Mouse (Mus musculus) ES-E14 (cell line): Measurements from ENCODE around the gene Osbpl10. TPM values are rescaled to one million over a fixed set of nuclear protein-coding genes. Genes with fewer than 3 reads are reported as not detected.

Experiments
- DNase-seq: peaks from one replicate; pipeline ENCODE4 v3.0.0-alpha.2; 2013; ENCODE audit warnings: low read depth, low spot score
- H3K27ac ChIP-seq: 2 replicates; pipeline ENCODE4 v1.5.1; 2012; ENCODE audit warnings: low read depth, mild to moderate bottlenecking, low read length, moderate library complexity, mixed read lengths; ENCODE audit not compliant: poor library complexity, insufficient read depth, severe bottlenecking
- H3K36me3 ChIP-seq: 2 replicates; pipeline ENCODE4 v1.6.1; 2012; ENCODE audit warnings: mild to moderate bottlenecking, low read length, moderate library complexity, mixed read lengths; ENCODE audit not compliant: control insufficient read depth, poor library complexity, insufficient read depth, severe bottlenecking
- H3K4me1 ChIP-seq, 2 experiments: fragments of 150-350 bp in 1 of 2; sonication (generic) in 1 of 2; 2 replicates each; pipeline ENCODE4 v1.6.1; 2012; ENCODE audit warnings: low read length in 2 of 2, mild to moderate bottlenecking in 1 of 2, mixed read lengths in 1 of 2; ENCODE audit not compliant: control insufficient read depth in 2 of 2, insufficient read depth in 2 of 2, poor library complexity in 1 of 2
- H3K4me3 ChIP-seq, 2 experiments: fragments of 150-350 bp in 1 of 2; sonication (generic) in 1 of 2; 2 replicates each; pipeline ENCODE4 v1.5.1; 2012; ENCODE audit warnings: low read length in 2 of 2, low read depth in 1 of 2, mild to moderate bottlenecking in 1 of 2, mixed read lengths in 1 of 2; ENCODE audit not compliant: insufficient read depth in 1 of 2, poor library complexity in 1 of 2, severe bottlenecking in 1 of 2
- H3K9ac ChIP-seq: 2 replicates; pipeline ENCODE4 v1.6.1; 2012; ENCODE audit warnings: low read depth, mild to moderate bottlenecking, low read length, mixed read lengths; ENCODE audit not compliant: poor library complexity, insufficient read depth, severe bottlenecking
- H3K9me3 ChIP-seq: fragments of 150-350 bp; sonication (generic); 2 replicates; pipeline ENCODE4 v1.6.1; 2012; ENCODE audit warnings: low read depth, mild to moderate bottlenecking, low read length; ENCODE audit not compliant: control insufficient read depth, insufficient read depth
- CHD2 ChIP-seq: IDR thresholded peaks from 2 replicates; pipeline ENCODE4 v1.6.1; 2014; ENCODE audit warnings: mild to moderate bottlenecking, low read depth, low read length, inconsistent platforms
- HCFC1 ChIP-seq: IDR thresholded peaks from 2 replicates; pipeline ENCODE4 v1.6.1; 2012; ENCODE audit warnings: low read length, inconsistent platforms, borderline replicate concordance; ENCODE audit not compliant: insufficient read depth
- MAFK ChIP-seq: IDR thresholded peaks from 2 replicates; pipeline ENCODE4 v1.6.1; 2014; ENCODE audit warnings: mild to moderate bottlenecking, low read depth, low read length, inconsistent platforms; ENCODE audit not compliant: insufficient read depth
- ZC3H11A ChIP-seq: IDR thresholded peaks from 2 replicates; pipeline ENCODE4 v1.6.1; 2012; ENCODE audit warnings: low read depth, mild to moderate bottlenecking, inconsistent platforms, low read length, borderline replicate concordance
- ZNF384 ChIP-seq: IDR thresholded peaks from 2 replicates; pipeline ENCODE4 v1.6.1; 2012; ENCODE audit warnings: low read depth, low read length, inconsistent platforms
- in situ Hi-C, 2 experiments: fragments of 600-800 bp; cut with MboI; formaldehyde crosslinking; loops; one replicate each; pipeline ENCODE4 v1.15.1; 2025; ENCODE audit warnings: low sequenced_read_pairs in 2 of 2, inconsistent platforms in 1 of 2; ENCODE audit not compliant: unreplicated experiment in 2 of 2
- total RNA-seq: library from RNA; depleted of rRNA; stranded (reverse); fragments of 300-350 nt; gene quantifications from 2 replicates; pipeline ENCODE4 v1.2.3, GENCODE M21; 2012

The Osbpl10 gene
- total RNA-seq, 1 experiment = 15.2 TPM

DNA sequence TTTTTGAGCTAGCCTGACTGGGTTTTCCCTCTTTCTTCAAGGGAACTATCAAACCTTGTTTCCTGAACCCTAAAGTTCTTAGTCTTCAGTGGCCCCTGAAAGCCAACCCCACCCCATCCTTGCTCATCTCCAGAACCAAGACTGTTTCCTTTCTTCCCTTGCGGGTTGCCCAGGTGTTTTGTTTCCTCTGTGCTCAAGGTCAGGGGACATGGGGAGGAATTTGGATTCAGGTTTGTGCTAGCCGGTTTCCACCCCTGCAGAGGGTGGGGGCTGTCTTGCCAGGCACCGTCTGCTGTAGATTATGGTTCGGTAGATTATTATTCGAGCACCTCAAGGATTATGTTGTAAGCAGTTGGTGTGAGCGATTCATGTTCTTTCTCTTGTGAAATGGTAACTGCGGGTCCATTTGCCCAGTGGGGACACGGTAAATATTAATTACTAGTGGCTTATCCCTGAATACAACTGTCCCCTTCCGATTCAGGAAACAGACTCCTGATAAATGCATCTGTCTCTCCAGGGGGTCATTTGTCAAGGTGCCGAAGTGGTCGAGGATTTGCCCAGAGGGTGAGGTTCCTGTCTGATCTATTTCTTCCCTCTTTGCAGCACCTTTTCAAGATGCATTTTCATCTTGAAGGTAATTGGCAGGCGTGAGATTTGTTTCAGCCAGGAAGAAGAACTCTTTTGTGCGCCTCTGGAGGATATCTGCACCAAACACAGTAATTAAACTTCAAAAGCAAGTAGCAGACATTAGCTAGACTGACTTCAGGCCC is 169.4 kb downstream of the Osbpl10 start:
- Histone ChIP-seq H3K27ac (no peak overlapping the region; the same call in 1 of the 2 replicates), H3K36me3 (no peaks in the 10 kb centered on the region), H3K4me3 (no peak overlapping the region), H3K9me3 (no peaks in the 10 kb centered on the region), H3K4me1 (no peaks in the 10 kb centered on the region; a peak in 1 of 4 replicates), H3K9ac (no peak overlapping the region)
- no peak for TF ChIP-seq ZNF384
- no peak for TF ChIP-seq CHD2
- TF ChIP-seq HCFC1 = no peak
- no peak for TF ChIP-seq MAFK
- TF ChIP-seq ZC3H11A = no peak
- in situ Hi-C loops = no loop called here
- peak; percentile 8 for DNase-seq

GRCm38 (mm10) chr9:115149011-115149756 is 170.8 kb downstream of the Osbpl10 start:
- Histone ChIP-seq H3K27ac (no peak overlapping the region), H3K4me1 (no peaks in the 10 kb centered on the region; a peak in 1 of 4 replicates), H3K4me3 (no peak overlapping the region), H3K9me3 (no peaks in the 10 kb centered on the region), H3K9ac (no peak overlapping the region), H3K36me3 (no peaks in the 10 kb centered on the region)
- in situ Hi-C loops = no loop called here
- no peak for TF ChIP-seq HCFC1
- no peak for TF ChIP-seq ZC3H11A
- no peak for TF ChIP-seq MAFK
- TF ChIP-seq CHD2 = no peak
- TF ChIP-seq ZNF384 = no peak
- DNase-seq = no peak

DNA sequence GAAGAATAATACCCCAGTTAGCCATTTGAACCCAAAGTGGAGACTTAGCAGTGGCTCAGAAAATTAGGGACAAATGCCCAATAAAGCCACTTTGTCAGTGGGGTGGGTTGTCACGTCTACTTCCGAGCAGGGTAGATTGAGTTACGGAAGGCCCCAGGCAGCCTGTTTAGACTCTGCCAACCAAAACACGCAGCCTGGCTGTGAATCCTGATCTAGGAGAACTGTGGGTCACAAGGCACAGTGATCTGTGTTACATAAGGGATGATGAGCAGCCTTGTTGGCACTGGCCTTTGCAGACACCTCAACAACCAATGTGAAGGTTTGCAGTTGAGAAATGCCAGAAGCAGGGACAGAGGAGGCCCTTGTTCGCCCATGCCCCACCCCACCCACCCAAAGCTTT is 183.2 kb downstream of the Osbpl10 start:
- in situ Hi-C loops = no loop called here
- Histone ChIP-seq H3K27ac (no peak overlapping the region), H3K9me3 (no peaks in the 10 kb centered on the region)

GRCm38 (mm10) chr9:115163031-115163430 is 184.7 kb downstream of the Osbpl10 start:
- in situ Hi-C loops = no loop called here
- H3K4me1 ChIP-seq = peaks cover 0 to 1% of the 10 kb centered on the region in 2 experiments; a peak in 1 of 4 replicates
- H3K27ac ChIP-seq = no peak overlapping the region
- peak; percentile 65; the same call in 1 of the 2 replicates for TF ChIP-seq ZC3H11A
- TF ChIP-seq ZNF384 = no peak
- no peaks in the 10 kb centered on the region for H3K9me3 ChIP-seq
- H3K9ac ChIP-seq = no peak overlapping the region
- H3K36me3 ChIP-seq = peaks cover 2% of the 10 kb centered on the region; the same call in 1 of the 2 replicates
- DNase-seq = peak; percentile 87
- H3K4me3 ChIP-seq = no peak overlapping the region

More for the DNA sequence above, 183.2 kb downstream of the Osbpl10 start:
- TF ChIP-seq ZNF384 = no peak
- TF ChIP-seq MAFK = no peak
- no peak for TF ChIP-seq ZC3H11A
- no peak for TF ChIP-seq HCFC1
- TF ChIP-seq CHD2 = no peak
- no peak overlapping the region for H3K9ac ChIP-seq
- H3K36me3 ChIP-seq = no peaks in the 10 kb centered on the region
- no peak overlapping the region for H3K4me3 ChIP-seq
- 0 out of 4 replicates have a peak, but pooled peaks cover 0 to 1% of the 10 kb centered on the region in 2 experiments for H3K4me1 ChIP-seq
- DNase-seq = no peak
